ENCODE assay signal across 8 mouse cellular contexts in genomic region chr1:180888556-180889042, GRCm38 (mm10). TPM values are rescaled to one million over a fixed set of nuclear protein-coding genes. Genes with fewer than 3 reads are reported as not detected.
DNase-seq lines count a peak whose midpoint lies in the region; ATAC-seq lines count a peak whose summit lies in the region.

No protein-coding gene starts in this region.

- no peaks in the 10 kb centered on the region for H3K36me3 ChIP-seq in hindbrain, embryonic 12.5 days
- H3K36me3 ChIP-seq in liver, embryonic 13.5 days: no peaks in the 10 kb centered on the region
- H3K36me3 ChIP-seq in neural tube, embryonic 14.5 days (ENCODE audit: control insufficient read depth, insufficient read depth, low read length): no peaks in the 10 kb centered on the region

- H3K9ac ChIP-seq in hindbrain, embryonic 12.5 days: no peak overlapping the region
- no peak overlapping the region for H3K9ac ChIP-seq in liver, embryonic 13.5 days
- H3K9ac ChIP-seq in neural tube, embryonic 14.5 days (replicated peaks; ENCODE audit: low read depth, low read length): no peak overlapping the region

- peaks cover 23% of the 10 kb centered on the region for H3K27me3 ChIP-seq in hindbrain, embryonic 12.5 days
- H3K27me3 ChIP-seq in liver, embryonic 13.5 days: peaks cover 49% of the 10 kb centered on the region
- H3K27me3 ChIP-seq in neural tube, embryonic 14.5 days (ENCODE audit: control insufficient read depth, insufficient read depth, low read length): 0 out of 2 replicates have a peak, but pooled peaks cover 2% of the 10 kb centered on the region

- peak; percentile 74 to 89 for DNase-seq in urinary bladder, adult 18-20 months (ENCODE audit: low spot score in 2 of 2)
- DNase-seq in urinary bladder, adult 2 months (ENCODE audit: low spot score): no peak
- peak; percentile 92 for DNase-seq in gastrocnemius, adult 18-20 months (ENCODE audit: low spot score)
- DNase-seq in liver, embryonic 13.5 days: no peak
- DNase-seq in layer of hippocampus, adult 8-10 months (ENCODE audit: low spot score in 2 of 2): no peak
- no peak for DNase-seq in left cerebral cortex, adult 11 months (ENCODE audit: low spot score)

- 0 out of 2 replicates have a peak, but pooled peaks have one; percentile 62 for ATAC-seq in hindbrain, embryonic 12.5 days (ENCODE audit: low FRiP score)
- peak; percentile 37; the same call in 1 of the 2 replicates for ATAC-seq in liver, embryonic 13.5 days (ENCODE audit: low read depth)
- ATAC-seq in neural tube, embryonic 14.5 days (ENCODE audit: low read depth): peak; percentile 14; the same call in 1 of the 2 replicates

- no peak overlapping the region for H3K4me3 ChIP-seq in hindbrain, embryonic 12.5 days
- H3K4me3 ChIP-seq in liver, embryonic 13.5 days (replicated peaks): no peak overlapping the region
- H3K4me3 ChIP-seq in neural tube, embryonic 14.5 days (ENCODE audit: low read depth, low read length): no peak overlapping the region; the same call in 1 of the 2 replicates

- peak overlapping the region; percentile 19 for H3K4me2 ChIP-seq in hindbrain, embryonic 12.5 days (replicated peaks)
- H3K4me2 ChIP-seq in liver, embryonic 13.5 days: peak overlapping the region; percentile 14; the same call in 1 of the 2 replicates
- H3K4me2 ChIP-seq in neural tube, embryonic 14.5 days (ENCODE audit: low read depth, low read length): peak overlapping the region; percentile 18; the same call in 1 of the 2 replicates

- H3K4me1 ChIP-seq in hindbrain, embryonic 12.5 days: peaks cover 18% of the 10 kb centered on the region; the same call in 1 of the 2 replicates
- H3K4me1 ChIP-seq in liver, embryonic 13.5 days (replicated peaks): peaks cover 24% of the 10 kb centered on the region
- peaks cover 5% of the 10 kb centered on the region; the same call in 1 of the 2 replicates for H3K4me1 ChIP-seq in neural tube, embryonic 14.5 days (ENCODE audit: control insufficient read depth, insufficient read depth, low read length)

- H3K9me3 ChIP-seq in hindbrain, embryonic 12.5 days (replicated peaks): no peaks in the 10 kb centered on the region
- H3K9me3 ChIP-seq in liver, embryonic 13.5 days (replicated peaks): no peaks in the 10 kb centered on the region
- H3K9me3 ChIP-seq in neural tube, embryonic 14.5 days (ENCODE audit: control insufficient read depth, low read length): no peaks in the 10 kb centered on the region

- 3% methylated on average over 13 of the region's 13 CpGs for WGBS in hindbrain, embryonic 12.5 days
- 14% methylated on average over 13 of the region's 13 CpGs for WGBS in liver, embryonic 13.5 days (ENCODE audit: insufficient replicate concordance)
- 4% methylated on average over 13 of the region's 13 CpGs for WGBS in neural tube, embryonic 14.5 days

- H3K27ac ChIP-seq in hindbrain, embryonic 12.5 days: no peak overlapping the region
- H3K27ac ChIP-seq in liver, embryonic 13.5 days: no peak overlapping the region
- no peak overlapping the region for H3K27ac ChIP-seq in neural tube, embryonic 14.5 days (ENCODE audit: low read depth, low read length)

RNA-seq across cellular contexts. Expression of gene Lefty2, which starts 4.3 kb away (rescaled TPM):
- polyA plus RNA-seq in urinary bladder, adult 2 months (2012; rRNA removed): 0.29 and 0.44 TPM in 2 replicates
- not detected for total RNA-seq in gastrocnemius, adult 18-20 months (2021)
- polyA plus RNA-seq in hindbrain, embryonic 12.5 days (2016; fragmentation: Nextera tagmentation; extraction: Ambion mirVana): 0.08 TPM in 1 of 2 replicates, not detected in the other
- not detected in 2 replicates for polyA plus RNA-seq in liver, embryonic 13.5 days (2015; fragmentation: Nextera tagmentation; extraction: Ambion mirVana)
- 0.58 and 1.9 TPM in 2 replicates for polyA plus RNA-seq in neural tube, embryonic 14.5 days (2014; fragmentation: Nextera tagmentation; extraction: Ambion mirVana)
- total RNA-seq in layer of hippocampus, adult 8-10 months (2022): 1 to 10 TPM in 2 of 4 experiments, under 1 TPM in 2; 0.68 to 3.4 (median 1.7) TPM

RNA-seq across cellular contexts. Expression of gene Pycr2, which starts 15.5 kb away (rescaled TPM):
- polyA plus RNA-seq in urinary bladder, adult 2 months (2012; rRNA removed): 34.1 and 46.5 TPM in 2 replicates
- total RNA-seq in gastrocnemius, adult 18-20 months (2021): 10 to 100 TPM in 1 of 2 experiments, 1 to 10 TPM in 1; 9.9 to 10.9 TPM
- 80.3 and 91.6 TPM in 2 replicates for polyA plus RNA-seq in hindbrain, embryonic 12.5 days (2016; fragmentation: Nextera tagmentation; extraction: Ambion mirVana)
- 122 and 128 TPM in 2 replicates for polyA plus RNA-seq in liver, embryonic 13.5 days (2015; fragmentation: Nextera tagmentation; extraction: Ambion mirVana)
- 63.3 and 65.9 TPM in 2 replicates for polyA plus RNA-seq in neural tube, embryonic 14.5 days (2014; fragmentation: Nextera tagmentation; extraction: Ambion mirVana)
- 10 to 100 TPM; 36.2 to 39.7 (median 39.3) TPM for total RNA-seq in layer of hippocampus, adult 8-10 months (2022)

RNA-seq across cellular contexts. Expression of gene Sde2, which starts 37.7 kb away (rescaled TPM):
- 18.3 and 19.0 TPM in 2 replicates for polyA plus RNA-seq in urinary bladder, adult 2 months (2012; rRNA removed)
- total RNA-seq in gastrocnemius, adult 18-20 months (2021): 1 to 10 TPM; 7.1 to 9.6 TPM
- 35.6 and 39.7 TPM in 2 replicates for polyA plus RNA-seq in hindbrain, embryonic 12.5 days (2016; fragmentation: Nextera tagmentation; extraction: Ambion mirVana)
- polyA plus RNA-seq in liver, embryonic 13.5 days (2015; fragmentation: Nextera tagmentation; extraction: Ambion mirVana): 25.1 and 29.7 TPM in 2 replicates
- 29.0 and 32.4 TPM in 2 replicates for polyA plus RNA-seq in neural tube, embryonic 14.5 days (2014; fragmentation: Nextera tagmentation; extraction: Ambion mirVana)
- 10 to 100 TPM; 22.3 to 24.9 (median 22.6) TPM for total RNA-seq in layer of hippocampus, adult 8-10 months (2022)

RNA-seq across cellular contexts. Expression of gene Lefty1, which starts 46.2 kb away (rescaled TPM):
- 27.3 and 32.8 TPM in 2 replicates for polyA plus RNA-seq in urinary bladder, adult 2 months (2012; rRNA removed)
- total RNA-seq in gastrocnemius, adult 18-20 months (2021): under 1 TPM; 0.23 to 0.26 TPM
- polyA plus RNA-seq in hindbrain, embryonic 12.5 days (2016; fragmentation: Nextera tagmentation; extraction: Ambion mirVana): 0.46 and 1.7 TPM in 2 replicates
- polyA plus RNA-seq in liver, embryonic 13.5 days (2015; fragmentation: Nextera tagmentation; extraction: Ambion mirVana): 6.0 and 6.5 TPM in 2 replicates
- 0.41 TPM in 1 of 2 replicates, not detected in the other for polyA plus RNA-seq in neural tube, embryonic 14.5 days (2014; fragmentation: Nextera tagmentation; extraction: Ambion mirVana)
- 1 to 10 TPM; 6.6 to 8.4 (median 7.8) TPM for total RNA-seq in layer of hippocampus, adult 8-10 months (2022)

RNA-seq across cellular contexts. Expression of gene Tmem63a, which starts 53.5 kb away (rescaled TPM):
- polyA plus RNA-seq in urinary bladder, adult 2 months (2012; rRNA removed): 72.8 and 80.0 TPM in 2 replicates
- total RNA-seq in gastrocnemius, adult 18-20 months (2021): 10 to 100 TPM; 14.5 to 15.6 TPM
- polyA plus RNA-seq in hindbrain, embryonic 12.5 days (2016; fragmentation: Nextera tagmentation; extraction: Ambion mirVana): 6.9 and 7.2 TPM in 2 replicates
- 5.2 and 7.5 TPM in 2 replicates for polyA plus RNA-seq in liver, embryonic 13.5 days (2015; fragmentation: Nextera tagmentation; extraction: Ambion mirVana)
- 0.71 and 1.4 TPM in 2 replicates for polyA plus RNA-seq in neural tube, embryonic 14.5 days (2014; fragmentation: Nextera tagmentation; extraction: Ambion mirVana)
- 10 to 100 TPM; 25.6 to 39.3 (median 29.1) TPM for total RNA-seq in layer of hippocampus, adult 8-10 months (2022)

Comparison
In these comparisons a context has a peak if more than half of its experiments do, and no peak if none do; other contexts are left out.
1. DNase-seq: peak in urinary bladder, adult 18-20 months (2 of 2) and gastrocnemius, adult 18-20 months (single experiment); none in urinary bladder, adult 2 months (single experiment), liver, embryonic 13.5 days (single experiment), layer of hippocampus, adult 8-10 months (0 of 2) and left cerebral cortex, adult 11 months (single experiment).
2. Peak in every context shown above with its lines, with median percentiles within 50 percentile points of each other: ATAC-seq and H3K4me2 ChIP-seq.